ENCODE assay signal across 10 mouse cellular contexts in genomic region chr3:151836451-151836850, GRCm38 (mm10). TPM values are rescaled to one million over a fixed set of nuclear protein-coding genes. Genes with fewer than 3 reads are reported as not detected.
A peak's percentile ranks its signal among the peaks of the same experiment; 100 is the strongest.
DNase-seq lines count a peak whose midpoint lies in the region; ATAC-seq lines count a peak whose summit lies in the region.
"Had no signal": no experiment of that assay in that cellular context is flagged by ENCODE, and none has a peak within 500 bp of the region (broad histone marks: within the 10 kb centered on the region; RNA-seq: fewer than 3 reads in every experiment).

No protein-coding gene starts in this region.

- H3K4me2 ChIP-seq in heart, embryonic 12.5 days, result peak overlapping the region; percentile 94
- H3K4me2 ChIP-seq in embryonic facial prominence, embryonic 11.5 days (ENCODE audit: low read depth, low read length), result peak overlapping the region; percentile 94
- H3K4me2 ChIP-seq in hindbrain, embryonic 15.5 days, result peak overlapping the region; percentile 91
- H3K4me2 ChIP-seq in midbrain, embryonic 13.5 days (replicated peaks), result peak overlapping the region; percentile 88

- peaks cover 9% of the 10 kb centered on the region; the same call in 1 of the 2 replicates for H3K27me3 ChIP-seq in heart, embryonic 12.5 days (replicated peaks)
- no peaks in the 10 kb centered on the region for H3K27me3 ChIP-seq in embryonic facial prominence, embryonic 11.5 days (ENCODE audit: control insufficient read depth, insufficient read depth, low read length)
- H3K27me3 ChIP-seq in hindbrain, embryonic 15.5 days, result peaks cover 11% of the 10 kb centered on the region; the same call in 1 of the 2 replicates
- H3K27me3 ChIP-seq in midbrain, embryonic 13.5 days, result peaks cover 29% of the 10 kb centered on the region

- no peak for ATAC-seq in heart, embryonic 12.5 days (ENCODE audit: insufficient number of reproducible peaks, low FRiP score)
- no peak; the same call in 1 of the 2 replicates for ATAC-seq in embryonic facial prominence, embryonic 11.5 days (replicated peaks; ENCODE audit: insufficient number of reproducible peaks, low FRiP score, low TSS enrichment, low read depth)
- no peak for ATAC-seq in hindbrain, embryonic 15.5 days (ENCODE audit: low FRiP score, low read depth)
- no peak for ATAC-seq in midbrain, embryonic 13.5 days

- WGBS in heart, embryonic 12.5 days, result 8% methylated on average over 5 of the region's 5 CpGs
- WGBS in embryonic facial prominence, embryonic 11.5 days, result 5% methylated on average over 5 of the region's 5 CpGs
- 5% methylated on average over 5 of the region's 5 CpGs for WGBS in hindbrain, embryonic 15.5 days
- WGBS in midbrain, embryonic 13.5 days, result 6% methylated on average over 5 of the region's 5 CpGs

- no peaks in the 10 kb centered on the region for H3K9me3 ChIP-seq in heart, embryonic 12.5 days (replicated peaks)
- H3K9me3 ChIP-seq in embryonic facial prominence, embryonic 11.5 days (replicated peaks; ENCODE audit: control insufficient read depth, low read length), result no peaks in the 10 kb centered on the region
- no peaks in the 10 kb centered on the region for H3K9me3 ChIP-seq in hindbrain, embryonic 15.5 days
- no peaks in the 10 kb centered on the region for H3K9me3 ChIP-seq in midbrain, embryonic 13.5 days

- 0 out of 2 replicates have a peak, but pooled peaks cover 4% of the 10 kb centered on the region for H3K4me1 ChIP-seq in heart, embryonic 12.5 days (replicated peaks)
- no peaks in the 10 kb centered on the region; the same call in 1 of the 2 replicates for H3K4me1 ChIP-seq in embryonic facial prominence, embryonic 11.5 days (ENCODE audit: control insufficient read depth, insufficient read depth, low read length)
- H3K4me1 ChIP-seq in hindbrain, embryonic 15.5 days (replicated peaks), result peaks cover 10% of the 10 kb centered on the region
- peaks cover 15% of the 10 kb centered on the region for H3K4me1 ChIP-seq in midbrain, embryonic 13.5 days (replicated peaks)

- H3K4me3 ChIP-seq in heart, embryonic 12.5 days, result peak overlapping the region; percentile 57; the same call in 1 of the 2 replicates
- H3K4me3 ChIP-seq in embryonic facial prominence, embryonic 11.5 days (ENCODE audit: low read depth, low read length), result peak overlapping the region; percentile 49
- H3K4me3 ChIP-seq in hindbrain, embryonic 15.5 days, result peak overlapping the region; percentile 50
- peak overlapping the region; percentile 51 for H3K4me3 ChIP-seq in midbrain, embryonic 13.5 days (replicated peaks)

- no peak overlapping the region for H3K9ac ChIP-seq in heart, embryonic 12.5 days
- peak overlapping the region; percentile 63; the same call in 1 of the 2 replicates for H3K9ac ChIP-seq in embryonic facial prominence, embryonic 11.5 days (replicated peaks; ENCODE audit: low read length)
- H3K9ac ChIP-seq in hindbrain, embryonic 15.5 days, result no peak overlapping the region
- no peak overlapping the region for H3K9ac ChIP-seq in midbrain, embryonic 13.5 days (replicated peaks)

- no peak overlapping the region for H3K27ac ChIP-seq in heart, embryonic 12.5 days (ENCODE audit: poor library complexity, severe bottlenecking)
- no peak overlapping the region for H3K27ac ChIP-seq in embryonic facial prominence, embryonic 11.5 days (replicated peaks; ENCODE audit: low read depth, low read length)
- no peak overlapping the region for H3K27ac ChIP-seq in hindbrain, embryonic 15.5 days (replicated peaks)
- no peak overlapping the region for H3K27ac ChIP-seq in midbrain, embryonic 13.5 days

- no peak for DNase-seq in heart, postnatal 4 days
- DNase-seq in embryonic facial prominence, embryonic 11.5 days (ENCODE audit: low spot score), result no peak
- DNase-seq in frontal cortex, postnatal 36 days (ENCODE audit: low spot score in 2 of 2), result no peak
- no peak for DNase-seq in left cerebral cortex, postnatal 4 days
- DNase-seq in adrenal gland, adult (ENCODE audit: inconsistent age in 2 of 2, low spot score in 1 of 2), result no peak
- DNase-seq: B cell, adult 2 months; cerebellum, adult 11-12 months had no signal

- H3K36me3 ChIP-seq in heart, embryonic 12.5 days, result no peaks in the 10 kb centered on the region
- no peaks in the 10 kb centered on the region for H3K36me3 ChIP-seq in embryonic facial prominence, embryonic 11.5 days (replicated peaks; ENCODE audit: control insufficient read depth, insufficient read depth, low read depth, low read length)
- H3K36me3 ChIP-seq in hindbrain, embryonic 15.5 days, result no peaks in the 10 kb centered on the region
- no peaks in the 10 kb centered on the region for H3K36me3 ChIP-seq in midbrain, embryonic 13.5 days

- intact Hi-C loops in left cerebral cortex, postnatal 4 days (cut with DNase I), result loop anchor here (10.0 kb wide), 1 partner anchor 248 kb away; no protein-coding TSS in a partner anchor

RNA-seq across cellular contexts. Expression of gene Ptgfr, which starts 1.0 kb away (rescaled TPM):
- 1.2 TPM in 2 replicates for polyA plus RNA-seq in heart, embryonic 12.5 days (2016; fragmentation: Nextera tagmentation; extraction: Ambion mirVana)
- total RNA-seq in heart, postnatal 4 days (2021), result under 1 TPM; 0.43 to 0.81 TPM
- 0.93 and 0.96 TPM in 2 replicates for polyA plus RNA-seq in embryonic facial prominence, embryonic 11.5 days (2014; fragmentation: Nextera tagmentation; extraction: Ambion mirVana)
- 0.73 and 0.92 TPM in 2 replicates for polyA plus RNA-seq in hindbrain, embryonic 15.5 days (2015; fragmentation: Nextera tagmentation; extraction: Ambion mirVana)
- polyA plus RNA-seq in midbrain, embryonic 13.5 days (2015; fragmentation: Nextera tagmentation; extraction: Ambion mirVana), result 0.43 and 0.44 TPM in 2 replicates
- 1 to 10 TPM; 1.3 to 1.8 TPM for total RNA-seq in left cerebral cortex, postnatal 4 days (2021)
